Mouse (Mus musculus) bone marrow macrophage, adult 2 months (primary cell): Measurements from ENCODE around the gene Nop2. TPM values are rescaled to one million over a fixed set of nuclear protein-coding genes. Genes with fewer than 3 reads are reported as not detected.
A peak's percentile ranks its signal among the peaks of the same experiment; 100 is the strongest.

ENCODE experiments used
- H3K27ac ChIP-seq: 2 replicates; pipeline ENCODE4 v1.5.1; 2012; ENCODE audit warnings: low read depth, low read length; ENCODE audit not compliant: insufficient read depth
- H3K4me1 ChIP-seq: 2 replicates; pipeline ENCODE4 v1.6.1; 2012; ENCODE audit warnings: low read length; ENCODE audit not compliant: control insufficient read depth, insufficient read depth
- H3K4me3 ChIP-seq: 2 replicates; pipeline ENCODE4 v1.5.1; 2012; ENCODE audit warnings: mild to moderate bottlenecking, low read length, moderate library complexity; ENCODE audit not compliant: insufficient read depth
- CTCF ChIP-seq: IDR thresholded peaks from 2 replicates; pipeline ENCODE4 v1.5.1; 2012; ENCODE audit warnings: low read depth, mild to moderate bottlenecking, low read length, moderate library complexity
- POLR2A ChIP-seq: IDR thresholded peaks from 2 replicates; pipeline ENCODE4 v1.6.1; 2012; ENCODE audit warnings: mild to moderate bottlenecking, low read depth, low read length, borderline replicate concordance
- polyA plus RNA-seq: library from polyadenylated mRNA; stranded (reverse); fragments of >200 nt; gene quantifications from 2 replicates; pipeline ENCODE4 v1.2.4, GENCODE M21; 2012; ENCODE audit not compliant: missing spikeins, insufficient read depth, insufficient read length

The Nop2 gene
- polyA plus RNA-seq, 1 experiment = 11.4 TPM

- H3K4me3 ChIP-seq = peak within 1 kb of the TSS; percentile 88
- H3K27ac ChIP-seq = peak within 1 kb of the TSS; percentile 69
- H3K4me1 ChIP-seq = peaks cover 26% of the 10 kb centered on the region
- TF ChIP-seq CTCF = no peak
- peak; percentile 78; the same call in 1 of the 2 replicates for TF ChIP-seq POLR2A
Measured at GRCm38 (mm10) chr6:125095391-125096278, 36.1 kb upstream of the Nop2 start, which contains the start of gene Chd4. Gene Chd4, plus strand, starts transcription at chr6:125095981.

- H3K4me1 ChIP-seq = peaks cover 26% of the 10 kb centered on the region
- H3K27ac ChIP-seq = peak overlapping the region; percentile 69
- no peak for TF ChIP-seq POLR2A
- no peak for TF ChIP-seq CTCF
- peak overlapping the region; percentile 88 for H3K4me3 ChIP-seq
Measured at GRCm38 (mm10) chr6:125096279-125096596, 35.5 kb upstream of the Nop2 start.

GRCm38 (mm10) chr6:125096597-125097345 is 34.9 kb upstream of the Nop2 start:
- peaks cover 26% of the 10 kb centered on the region for H3K4me1 ChIP-seq
- H3K27ac ChIP-seq = peak overlapping the region; percentile 53
- TF ChIP-seq POLR2A = no peak

GRCm38 (mm10) chr6:125097346-125097689 is 34.4 kb upstream of the Nop2 start:
- TF ChIP-seq POLR2A = no peak
- no peak for TF ChIP-seq CTCF
- H3K27ac ChIP-seq = peak overlapping the region; percentile 2; the same call in 1 of the 2 replicates
- H3K4me3 ChIP-seq = peak overlapping the region; percentile 88
- H3K4me1 ChIP-seq = peaks cover 25% of the 10 kb centered on the region

More at GRCm38 (mm10) chr6:125096597-125097345, 34.9 kb upstream of the Nop2 start:
- peak overlapping the region; percentile 88 for H3K4me3 ChIP-seq

GRCm38 (mm10) chr6:125097951-125098350 is 33.8 kb upstream of the Nop2 start:
- Histone ChIP-seq H3K4me1 (peaks cover 22% of the 10 kb centered on the region), H3K27ac (peak overlapping the region; percentile 24), H3K4me3 (peak overlapping the region; percentile 88)
- no peak for TF ChIP-seq CTCF
- no peak for TF ChIP-seq POLR2A

GRCm38 (mm10) chr6:125098513-125098912 is 33.2 kb upstream of the Nop2 start:
- Histone ChIP-seq H3K4me1 (peaks cover 22% of the 10 kb centered on the region), H3K4me3 (peak overlapping the region; percentile 88), H3K27ac (peak overlapping the region; percentile 24)
- TF ChIP-seq CTCF (no peak), POLR2A (no peak)

GRCm38 (mm10) chr6:125099421-125099971 is 32.2 kb upstream of the Nop2 start:
- TF ChIP-seq CTCF (no peak), POLR2A (no peak)
- Histone ChIP-seq H3K27ac (peak overlapping the region; percentile 43), H3K4me1 (peaks cover 22% of the 10 kb centered on the region), H3K4me3 (peak overlapping the region; percentile 88)

- no peak overlapping the region for H3K27ac ChIP-seq
- TF ChIP-seq CTCF (no peak), POLR2A (no peak)
- H3K4me1 ChIP-seq = peaks cover 22% of the 10 kb centered on the region
Measured at GRCm38 (mm10) chr6:125101444-125101843, 30.3 kb upstream of the Nop2 start.

GRCm38 (mm10) chr6:125104223-125104622 is 27.5 kb upstream of the Nop2 start:
- no peak for TF ChIP-seq POLR2A
- Histone ChIP-seq H3K4me1 (peaks cover 10% of the 10 kb centered on the region), H3K27ac (no peak overlapping the region), H3K4me3 (no peak overlapping the region)

More at GRCm38 (mm10) chr6:125101444-125101843, 30.3 kb upstream of the Nop2 start:
- H3K4me3 ChIP-seq = no peak overlapping the region
